Mouse (Mus musculus): ENCODE data around the gene Grap2. TPM values are rescaled to one million over a fixed set of nuclear protein-coding genes. Genes with fewer than 3 reads are reported as not detected.

Gene Grap2
- 90.8 and 112 TPM in 2 replicates for polyA plus RNA-seq (2015; fragmentation: Nextera tagmentation; extraction: Ambion mirVana)

DNA sequence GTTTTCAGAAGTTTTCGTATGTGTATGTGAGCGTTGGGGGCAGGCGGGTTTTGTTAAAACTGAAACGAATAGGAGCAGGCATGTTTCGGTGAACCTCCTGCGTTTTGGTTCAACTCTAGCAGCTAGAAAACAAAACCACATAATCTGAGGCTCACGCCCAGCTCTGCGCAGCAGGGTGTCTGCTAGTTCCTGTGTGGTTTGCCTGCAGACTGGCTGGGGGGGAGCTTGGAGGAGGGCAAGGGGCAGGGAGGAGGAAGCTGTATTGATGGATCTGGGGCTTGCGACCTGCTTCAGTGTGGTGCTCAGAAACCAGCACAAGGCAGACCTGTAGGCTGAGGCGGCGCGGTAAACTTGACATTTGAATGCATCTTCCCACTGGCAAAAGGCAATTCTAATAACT, at the start of gene Grap2:
Gene Grap2, plus strand, starts transcription at position 304 of the 400 bp plus-strand sequence.
- DNase-seq (ENCODE audit: low spot score) = peak; percentile 95

DNA sequence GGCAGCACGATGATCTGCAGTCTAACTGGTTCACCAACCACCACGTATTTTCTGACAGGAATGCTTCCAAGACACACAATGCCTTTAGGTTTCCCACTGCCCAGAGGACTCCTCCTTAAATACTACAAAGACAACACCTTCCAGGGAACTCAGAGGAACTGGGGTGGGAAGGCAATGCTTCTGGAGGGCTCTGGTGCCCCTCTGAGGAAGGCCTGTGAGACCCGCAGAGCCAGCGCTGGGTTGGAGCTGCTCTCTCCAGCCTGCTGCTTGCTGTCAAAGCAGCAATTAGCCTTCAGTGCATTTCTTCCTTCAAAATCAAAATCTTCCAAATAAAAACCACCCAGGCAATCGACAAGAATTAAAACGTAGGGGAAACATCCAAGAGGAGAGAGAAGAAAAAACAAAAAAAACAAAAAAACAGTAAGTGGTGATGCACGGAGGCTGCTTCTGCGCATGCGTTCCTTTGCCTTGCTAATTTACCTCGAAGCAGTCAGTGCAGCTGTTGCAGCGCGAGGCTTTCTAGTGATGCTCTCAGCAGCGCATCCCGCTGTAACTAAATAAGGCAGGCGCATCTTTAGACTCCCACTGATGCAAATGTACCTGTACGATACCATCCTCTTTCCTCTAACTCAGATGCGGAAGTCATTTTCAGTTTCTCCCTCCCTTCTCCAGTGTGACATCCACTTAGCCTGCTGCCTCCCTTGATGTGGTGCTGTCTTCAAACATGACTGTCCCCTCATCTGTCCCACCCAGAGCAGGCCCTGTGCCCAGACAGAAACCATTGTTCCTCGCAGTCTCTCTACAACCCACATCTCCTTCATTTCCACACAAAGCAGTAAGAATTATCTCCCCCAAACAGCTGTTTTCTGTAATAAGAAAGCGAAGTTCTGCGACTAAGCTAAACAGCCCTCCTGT, 42.2 kb upstream of the Grap2 start:
- DNase-seq (ENCODE audit: low spot score) = peak; percentile 70

- DNase-seq (ENCODE audit: low spot score) = no peak
Observed at GRCm38 (mm10) chr15:80531026-80531425, 41.4 kb upstream of the Grap2 start.

GRCm38 (mm10) chr15:80532281-80533072, 39.9 kb upstream of the Grap2 start:
- DNase-seq (ENCODE audit: low spot score) = no peak

DNA sequence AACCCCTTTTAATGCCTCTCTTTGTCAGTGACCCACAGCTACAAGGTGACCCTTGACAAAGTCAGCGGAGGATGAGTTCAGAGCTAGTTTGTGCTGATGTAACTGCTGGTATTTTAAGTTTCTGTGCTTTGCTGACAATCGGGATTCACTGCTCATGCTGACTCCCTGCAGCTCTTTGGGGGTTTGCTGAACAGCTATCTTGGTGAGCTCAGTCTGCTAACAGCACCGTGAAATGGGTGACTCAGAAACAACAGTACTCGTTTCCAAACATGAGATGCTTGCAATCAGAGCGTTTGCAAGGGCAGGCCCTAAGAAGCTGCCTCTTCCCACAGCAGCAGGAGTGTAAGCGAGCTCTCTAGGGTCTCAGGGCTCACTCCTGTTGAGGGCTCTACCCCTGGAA, 39.1 kb upstream of the Grap2 start:
- no peak for DNase-seq (ENCODE audit: low spot score)

DNA sequence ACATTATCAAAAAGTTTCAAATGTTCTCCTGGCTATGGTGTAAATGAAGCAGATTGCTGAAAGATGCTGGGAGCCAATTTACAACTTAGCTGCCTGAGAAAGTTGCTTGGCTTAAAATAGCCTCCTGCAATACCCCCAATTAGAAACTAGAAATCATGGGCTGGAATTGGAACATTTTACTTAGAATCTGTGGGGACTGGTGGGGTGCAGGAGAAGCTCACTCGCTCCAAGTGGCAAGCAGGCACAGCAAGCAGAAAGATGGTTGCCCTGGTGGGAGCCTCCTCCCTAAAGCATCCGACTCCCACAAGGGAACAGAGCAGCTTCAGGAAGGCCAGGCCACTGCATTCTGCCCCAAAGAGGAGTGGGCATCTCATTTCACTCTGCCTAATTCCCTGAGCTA, 36.3 kb upstream of the Grap2 start:
- DNase-seq (ENCODE audit: low spot score) = no peak

GRCm38 (mm10) chr15:80538075-80538474, 34.3 kb upstream of the Grap2 start:
- peak; percentile 78 for DNase-seq (ENCODE audit: low spot score)

GRCm38 (mm10) chr15:80538671-80539340, 33.6 kb upstream of the Grap2 start:
- DNase-seq (ENCODE audit: low spot score) = peak; percentile 92

DNA sequence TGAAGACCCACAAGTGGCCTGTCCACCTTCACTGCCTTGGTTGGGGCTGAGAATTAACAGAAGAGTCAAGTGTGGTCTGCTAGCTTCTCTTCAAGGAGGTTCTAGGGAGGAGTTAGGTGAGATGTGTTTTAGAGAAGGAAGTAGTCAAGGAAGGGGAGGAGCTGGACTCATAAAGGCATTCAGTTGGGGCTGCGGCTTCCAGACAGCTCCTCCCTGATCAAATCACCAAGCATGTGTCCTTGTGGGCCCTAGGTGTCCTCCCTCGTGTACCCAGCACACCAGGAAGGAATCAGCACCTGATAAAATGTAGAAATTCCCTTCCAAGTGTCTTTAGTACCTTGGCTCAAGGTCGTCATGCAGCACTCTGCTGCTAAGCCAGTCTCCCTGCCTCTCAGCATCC, 28.3 kb upstream of the Grap2 start:
- DNase-seq (ENCODE audit: low spot score) = peak; percentile 54

GRCm38 (mm10) chr15:80545430-80545829, 27.0 kb upstream of the Grap2 start:
- DNase-seq (ENCODE audit: low spot score) = no peak

DNA sequence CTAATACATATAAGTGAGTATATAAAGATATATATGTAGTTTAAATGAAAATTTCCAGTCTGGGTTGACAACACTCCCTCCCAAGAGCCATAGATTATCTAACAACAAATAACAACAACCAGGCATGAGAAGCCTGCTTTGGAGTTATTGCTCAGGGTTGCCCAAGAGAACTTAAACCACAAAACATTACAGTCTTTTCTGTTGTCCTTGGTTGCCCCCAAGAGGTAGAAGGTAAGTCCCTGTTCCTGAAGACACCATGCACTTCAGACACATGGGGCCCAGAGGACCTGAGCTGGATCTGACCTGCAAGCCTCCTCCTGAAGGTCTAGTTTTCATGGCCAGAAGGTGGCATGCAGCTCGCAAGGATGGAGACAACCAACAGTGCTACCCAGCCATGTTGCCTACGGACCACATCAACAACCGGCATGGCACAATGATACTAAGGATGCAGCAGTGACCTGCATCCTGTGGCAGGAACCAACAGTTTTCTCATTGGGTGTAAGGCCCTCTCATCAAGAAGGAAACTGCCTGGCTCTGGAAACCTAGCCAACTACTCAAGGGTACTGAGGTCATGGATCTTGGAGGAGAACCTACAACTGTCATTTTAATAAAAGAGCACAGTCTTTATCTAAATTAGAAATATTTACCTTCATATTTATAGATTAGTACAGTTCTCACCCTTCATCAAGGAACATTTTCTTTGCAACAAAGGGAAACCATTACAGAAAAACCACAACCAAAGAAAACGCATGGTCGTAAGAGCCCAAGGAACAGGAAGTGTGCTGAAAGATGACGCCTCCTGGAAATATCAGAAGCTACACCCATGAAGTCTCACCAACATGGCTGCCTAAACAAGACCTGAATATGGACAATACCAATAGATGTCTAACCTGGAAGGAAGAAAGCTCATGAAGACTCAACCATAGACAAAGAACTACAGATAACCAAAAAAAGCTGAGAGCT, 17.3 kb upstream of the Grap2 start:
- DNase-seq (ENCODE audit: low spot score) = peak; percentile 57

GRCm38 (mm10) chr15:80556021-80556420, 16.4 kb upstream of the Grap2 start:
- DNase-seq (ENCODE audit: low spot score) = no peak

- peak; percentile 32 for DNase-seq (ENCODE audit: low spot score)
Observed at GRCm38 (mm10) chr15:80557745-80558144, 14.6 kb upstream of the Grap2 start.

GRCm38 (mm10) chr15:80559534-80559933, 12.9 kb upstream of the Grap2 start:
- no peak for DNase-seq (ENCODE audit: low spot score)

DNA sequence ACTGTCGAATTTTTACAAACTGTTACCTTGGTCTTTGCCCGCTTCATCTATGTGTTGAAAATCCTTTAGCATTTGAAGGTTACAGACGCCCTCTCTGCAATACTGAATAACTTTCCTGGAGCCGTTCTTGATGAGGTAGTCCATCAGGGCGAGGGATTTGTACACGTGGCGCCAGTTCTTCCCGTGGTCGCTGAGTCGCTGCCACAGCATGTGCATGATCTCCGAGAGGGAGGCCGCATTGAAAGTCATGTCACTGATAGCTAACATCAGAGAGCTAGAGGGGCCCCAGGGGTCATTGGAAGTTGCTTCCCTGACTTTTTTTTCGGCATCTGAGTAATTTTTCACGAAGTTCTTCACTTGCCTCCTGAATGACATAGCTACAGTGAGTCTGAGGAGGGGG, 12.4 kb upstream of the Grap2 start:
- peak; percentile 35 for DNase-seq (ENCODE audit: low spot score)

- no peak for DNase-seq (ENCODE audit: low spot score)
Observed at GRCm38 (mm10) chr15:80560646-80561580, 11.5 kb upstream of the Grap2 start.

- DNase-seq (ENCODE audit: low spot score) = peak; percentile 55
Observed at GRCm38 (mm10) chr15:80562446-80562845, 9.9 kb upstream of the Grap2 start.

GRCm38 (mm10) chr15:80563634-80564208, 8.7 kb upstream of the Grap2 start:
- peak; percentile 44 for DNase-seq (ENCODE audit: low spot score)

DNA sequence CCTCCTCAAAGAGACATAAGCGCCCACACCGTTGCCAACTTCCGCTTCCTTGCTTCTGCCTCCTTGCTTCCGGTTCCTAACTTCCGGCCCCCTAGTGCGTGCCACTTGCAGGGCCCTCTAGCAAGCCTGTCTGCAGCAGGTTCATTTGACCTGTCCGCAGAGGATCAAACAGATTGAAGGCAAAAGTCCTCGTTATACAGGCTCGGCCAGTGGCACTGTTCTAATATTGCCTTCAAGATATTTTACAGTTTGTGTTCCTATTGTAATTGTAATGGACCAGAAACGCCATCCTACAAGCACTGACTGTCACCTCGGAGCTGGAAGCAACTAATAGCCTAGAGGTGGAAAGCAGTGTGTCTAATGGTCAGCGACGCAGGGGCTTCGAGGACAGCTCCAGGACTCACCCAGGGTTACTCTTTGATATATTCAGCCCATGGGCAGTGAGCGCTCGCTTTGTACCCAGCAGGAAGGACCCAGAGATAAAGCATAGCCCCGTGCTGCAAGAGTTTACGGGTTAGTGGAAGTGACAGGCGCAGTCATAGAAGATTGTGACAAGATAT, 7.2 kb upstream of the Grap2 start, which contains the start of gene Enthd1:
Gene Enthd1, minus strand, starts transcription at position 51 of the 560 bp plus-strand sequence.
- DNase-seq (ENCODE audit: low spot score) = no peak

Measured in thymus, postnatal 0 days (tissue).